Mouse (Mus musculus): ENCODE results near the gene Usp44.

Gene Usp44

DNA sequence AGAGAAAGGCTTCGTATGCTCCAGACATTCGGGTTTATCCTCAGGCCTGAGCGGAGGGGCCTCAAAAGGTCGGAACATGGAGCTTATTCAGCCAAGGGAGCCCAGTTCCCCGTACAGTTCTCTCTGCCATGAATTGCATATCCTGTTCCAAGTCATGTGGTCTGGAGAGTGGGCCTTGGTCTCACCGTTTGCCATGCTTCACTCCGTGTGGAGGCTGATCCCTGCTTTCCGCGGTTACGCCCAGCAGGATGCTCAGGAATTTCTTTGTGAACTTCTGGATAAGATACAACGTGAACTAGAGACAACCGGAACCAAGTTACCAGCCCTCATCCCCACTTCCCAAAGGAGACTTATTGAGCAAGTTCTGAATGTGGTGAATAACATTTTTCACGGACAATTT lies 15.4 kb downstream of the Usp44 start:
- no peak for DNase-seq (ENCODE audit: extremely low spot score, low read depth, low spot score)

DNA sequence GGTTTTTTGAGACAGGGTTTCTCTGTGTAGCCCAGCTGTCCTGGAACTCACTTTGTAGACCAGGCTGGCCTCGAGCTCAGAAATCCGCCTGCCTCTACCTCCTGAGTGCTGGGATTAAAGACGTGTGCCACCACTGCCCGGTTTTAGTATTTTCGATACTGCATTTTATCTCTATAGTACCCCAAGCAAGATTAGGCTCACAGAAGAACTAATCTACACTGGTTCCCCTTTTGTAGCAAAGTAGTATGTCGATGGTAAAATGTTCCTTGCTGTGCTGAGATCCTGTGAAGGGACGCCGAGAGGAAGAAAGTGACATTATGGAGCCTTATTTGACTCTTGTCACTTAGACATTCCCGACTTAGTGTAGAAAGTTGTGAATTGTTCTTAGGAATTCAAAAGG lies 23.8 kb downstream of the Usp44 start:
- no peak for DNase-seq (ENCODE audit: extremely low spot score, low read depth, low spot score)

DNA sequence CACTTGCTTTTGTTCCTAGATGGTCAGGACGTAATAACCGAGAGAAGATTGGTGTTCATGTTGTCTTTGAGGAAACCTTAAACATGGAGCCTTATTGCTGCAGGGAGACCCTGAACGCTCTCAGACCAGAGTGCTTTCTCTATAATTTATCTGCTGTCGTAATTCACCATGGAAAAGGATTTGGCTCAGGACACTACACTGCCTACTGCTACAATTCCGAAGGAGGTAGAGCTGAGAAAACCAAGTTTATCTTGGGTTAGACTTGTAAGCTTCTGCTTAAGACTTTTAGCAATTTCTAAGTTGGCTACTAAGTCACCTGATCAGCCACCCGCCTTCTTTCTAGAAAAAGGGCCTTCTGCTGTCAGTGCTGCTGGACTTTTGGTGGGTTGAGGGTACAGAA lies 24.7 kb downstream of the Usp44 start:
- DNase-seq (ENCODE audit: extremely low spot score, low read depth, low spot score): no peak

DNA sequence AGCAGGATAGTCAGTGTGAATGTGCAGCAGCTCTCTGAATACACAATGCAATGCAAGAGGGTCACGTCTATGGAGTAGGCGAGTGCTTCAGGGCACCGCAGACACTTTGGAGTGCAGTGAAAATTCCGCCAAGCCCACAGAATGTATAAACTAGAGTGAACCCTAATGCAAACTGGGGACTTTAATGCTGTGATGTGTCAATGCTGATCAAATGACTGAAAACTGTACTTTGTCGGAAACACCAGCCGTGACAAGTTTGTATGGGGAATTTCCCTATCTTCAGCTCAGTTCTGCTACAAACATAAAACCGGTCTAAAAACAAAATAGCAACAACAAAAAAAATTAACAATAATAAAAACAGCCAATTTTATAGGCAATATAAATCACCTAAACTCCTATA lies 37.0 kb downstream of the Usp44 start:
- DNase-seq (ENCODE audit: extremely low spot score, low read depth, low spot score): no peak

DNA sequence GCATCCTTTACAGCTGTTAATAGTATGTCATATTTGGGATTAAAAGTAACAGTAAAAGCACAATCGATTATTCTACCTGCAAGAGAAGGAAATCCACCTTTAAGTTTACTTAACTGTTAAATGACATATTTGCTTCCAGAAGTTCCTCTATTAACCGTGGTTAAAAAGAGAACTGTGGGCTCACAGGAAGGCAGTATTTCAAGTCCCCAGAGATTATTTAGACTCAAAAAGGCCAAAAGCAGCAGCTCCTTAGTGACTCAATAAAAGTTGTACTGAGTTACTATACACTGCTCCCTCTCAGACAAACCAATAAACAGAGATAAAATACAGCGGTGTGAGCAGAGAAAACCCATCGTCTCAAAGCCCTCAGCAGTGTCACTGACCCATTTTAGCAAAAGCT lies 37.5 kb downstream of the Usp44 start:
- DNase-seq (ENCODE audit: extremely low spot score, low read depth, low spot score): no peak

DNA sequence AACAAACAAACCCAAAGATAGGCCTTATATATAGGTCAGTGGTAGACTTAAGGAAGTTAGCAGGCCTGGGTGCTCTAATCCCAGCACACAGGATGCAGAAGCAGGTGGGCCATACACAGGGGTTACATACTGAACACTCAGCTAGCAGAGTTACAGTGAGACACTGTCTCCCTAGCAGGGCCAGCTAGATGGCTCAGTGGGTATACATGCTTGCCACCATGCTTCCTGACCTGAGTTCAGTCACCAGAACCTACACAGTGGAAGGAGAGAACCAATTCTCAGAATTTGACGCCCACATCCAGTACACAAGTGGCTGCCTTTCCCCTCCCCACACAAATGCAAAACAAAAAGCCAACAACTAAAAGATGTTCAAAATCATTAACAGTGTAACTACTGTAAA lies 45.4 kb downstream of the Usp44 start:
- DNase-seq (ENCODE audit: extremely low spot score, low read depth, low spot score): no peak

DNA sequence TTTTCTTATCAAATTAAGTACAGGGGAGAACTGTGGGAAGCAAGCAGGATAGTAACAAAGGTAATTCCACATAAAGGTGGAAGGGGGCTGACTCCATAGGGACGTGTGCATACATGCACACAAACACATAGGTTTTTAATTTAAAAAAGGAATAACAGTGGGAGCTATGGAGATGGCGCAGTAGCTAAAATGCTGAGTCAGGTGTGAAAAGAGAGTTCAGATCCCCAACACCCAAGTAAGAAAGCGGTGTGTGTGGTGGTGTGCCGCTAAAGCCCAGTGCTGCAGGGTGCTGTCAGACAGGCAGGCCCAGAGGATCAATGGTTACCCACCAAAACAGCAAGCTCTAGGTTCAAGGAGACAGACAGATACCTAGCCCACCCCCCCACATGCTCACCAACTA lies 47.4 kb downstream of the Usp44 start:
- no peak for DNase-seq (ENCODE audit: extremely low spot score, low read depth, low spot score)

DNA sequence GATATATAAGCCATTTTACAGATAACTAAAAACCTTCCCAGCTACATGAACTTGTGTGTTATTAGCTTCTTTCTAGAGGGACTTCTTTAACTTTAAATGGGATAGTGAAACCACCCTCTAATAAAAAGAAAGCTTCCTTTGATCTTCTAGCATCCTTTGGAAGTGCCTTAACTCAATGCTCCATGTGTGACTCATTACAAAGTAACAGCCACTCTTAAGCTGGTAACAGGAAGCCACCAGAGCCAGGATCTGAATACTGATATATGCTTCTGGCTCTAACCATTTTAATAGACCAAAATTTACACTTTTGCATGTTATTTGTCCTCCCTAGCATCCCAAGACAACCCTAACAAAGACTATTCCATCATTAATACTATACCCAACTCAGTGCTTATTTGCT lies 50.6 kb downstream of the Usp44 start:
- DNase-seq (ENCODE audit: extremely low spot score, low read depth, low spot score): no peak

DNA sequence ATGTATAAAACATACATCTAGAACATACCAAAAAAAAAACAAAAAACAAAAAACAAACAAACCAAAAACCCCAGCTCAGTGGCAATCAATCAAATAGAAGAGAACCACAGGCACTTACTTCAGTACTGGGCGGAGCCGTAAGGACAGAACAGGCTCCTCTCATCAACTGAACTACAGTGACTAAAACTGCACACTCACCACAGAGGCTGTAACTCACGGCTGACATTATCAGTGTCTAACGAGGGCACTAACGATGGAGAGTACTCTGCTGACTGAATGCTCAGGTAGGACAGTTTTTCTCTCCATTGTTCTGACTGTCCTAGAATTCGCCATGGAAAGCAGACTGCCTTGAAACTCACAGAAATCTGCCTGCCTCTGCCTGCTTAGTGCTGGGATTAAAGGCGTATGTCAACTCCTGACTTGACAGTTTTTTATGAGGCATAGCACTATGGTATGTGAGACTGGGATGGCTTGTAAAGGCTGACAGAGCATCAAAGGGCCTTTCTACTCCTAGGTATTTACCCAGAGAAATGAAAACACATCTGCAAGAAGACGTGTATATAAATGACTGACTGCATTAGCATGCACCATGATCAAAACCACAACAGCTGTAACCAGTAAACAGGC lies 51.5 kb downstream of the Usp44 start:
- DNase-seq (ENCODE audit: extremely low spot score, low read depth, low spot score): no peak

DNA sequence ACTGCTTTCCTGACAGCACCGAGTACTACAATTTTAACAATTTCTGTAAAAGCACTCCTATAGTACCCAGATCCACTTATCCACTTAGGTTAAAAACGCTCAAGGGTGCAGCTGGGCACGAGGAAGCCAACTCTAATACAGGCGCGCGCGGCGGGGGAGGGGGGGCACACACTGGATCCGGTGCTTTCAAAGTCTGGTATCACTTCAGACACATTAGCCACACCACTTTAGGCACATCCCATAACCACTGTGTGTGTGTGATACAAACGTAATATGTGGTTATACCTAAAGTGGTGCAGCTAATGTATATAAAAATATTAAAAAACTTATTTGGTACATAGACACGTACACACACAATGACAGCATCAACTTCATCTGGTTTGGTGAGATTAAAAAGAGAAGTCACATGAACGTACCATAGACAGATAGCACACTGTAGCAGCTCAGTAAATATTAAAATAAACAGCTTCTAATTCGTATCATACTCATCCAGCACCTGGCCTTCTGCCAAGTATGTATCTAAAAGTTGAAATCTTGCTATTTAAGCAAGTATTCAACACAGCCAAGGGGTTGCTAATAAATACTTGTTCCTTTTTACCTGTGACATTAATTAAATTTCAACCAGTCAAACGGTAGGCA lies 54.6 kb downstream of the Usp44 start:
- no peak for DNase-seq (ENCODE audit: extremely low spot score, low read depth, low spot score)

DNA sequence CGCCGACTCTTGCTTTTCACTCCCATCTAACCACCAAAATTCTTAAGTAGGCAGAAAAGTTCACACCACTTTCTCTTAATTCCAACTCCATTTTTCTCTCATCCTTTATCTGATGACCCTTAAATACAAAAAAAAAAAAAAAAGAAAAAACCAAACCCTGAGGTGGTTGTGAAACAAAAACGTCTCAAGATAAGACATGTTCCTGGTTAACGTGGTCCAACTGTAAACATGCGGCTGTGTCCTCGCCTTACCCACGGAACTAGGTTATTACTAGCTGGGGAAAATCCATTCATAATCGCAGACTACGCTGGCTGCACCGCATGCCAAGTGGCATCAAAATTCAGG lies 57.2 kb downstream of the Usp44 start:
- no peak for DNase-seq (ENCODE audit: extremely low spot score, low read depth, low spot score)

DNA sequence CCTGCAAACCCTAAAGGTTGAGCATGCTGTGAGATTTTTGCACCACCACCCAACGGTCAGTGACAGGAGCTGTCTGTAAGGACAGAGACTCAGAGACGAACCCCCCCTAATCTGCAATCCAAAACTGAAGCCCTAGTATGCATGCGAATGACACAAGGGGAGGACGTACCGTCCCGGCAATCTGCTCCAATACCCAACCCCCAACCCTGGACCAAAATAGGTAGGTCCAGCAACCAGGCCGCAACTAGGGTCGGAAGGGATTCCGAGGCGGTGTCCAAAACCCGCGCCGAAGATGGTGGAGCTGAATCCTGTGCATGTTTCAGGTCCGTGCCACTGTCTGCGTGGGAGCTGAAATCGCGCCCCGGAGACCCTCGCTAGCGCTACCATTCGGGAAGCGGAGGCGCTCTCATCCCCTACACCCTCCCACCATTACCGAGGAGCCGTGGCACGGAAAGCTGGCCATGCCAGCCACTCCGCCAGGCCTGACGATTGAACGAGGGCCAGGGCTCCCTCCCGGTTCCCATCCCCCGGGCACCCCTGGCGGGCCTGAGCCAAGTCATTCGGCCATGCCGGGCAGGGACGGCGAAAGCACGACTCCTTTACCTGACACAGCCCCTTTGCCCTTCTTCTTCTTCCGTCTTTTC lies 57.7 kb downstream of the Usp44 start:
- DNase-seq (ENCODE audit: extremely low spot score, low read depth, low spot score): no peak

DNA sequence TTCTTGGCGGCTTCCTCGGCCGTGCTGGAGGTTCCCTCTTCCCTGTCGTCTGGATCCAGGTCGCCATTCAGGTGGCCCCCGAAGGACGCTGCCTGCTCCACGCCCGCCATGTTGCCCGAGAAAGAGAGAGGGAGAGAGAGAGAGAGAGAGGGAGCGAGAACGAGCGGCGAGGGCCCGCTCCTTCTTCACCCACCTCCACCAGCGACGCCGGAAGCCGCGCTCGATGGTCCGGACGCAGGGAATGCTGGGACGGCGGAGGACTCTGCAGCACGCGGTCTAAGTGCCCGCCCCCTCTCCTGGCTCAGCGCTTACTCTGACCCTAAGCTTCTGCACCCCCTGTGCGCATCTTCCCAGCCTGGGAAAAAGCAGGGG lies 58.2 kb downstream of the Usp44 start:
- no peak for DNase-seq (ENCODE audit: extremely low spot score, low read depth, low spot score)

DNA sequence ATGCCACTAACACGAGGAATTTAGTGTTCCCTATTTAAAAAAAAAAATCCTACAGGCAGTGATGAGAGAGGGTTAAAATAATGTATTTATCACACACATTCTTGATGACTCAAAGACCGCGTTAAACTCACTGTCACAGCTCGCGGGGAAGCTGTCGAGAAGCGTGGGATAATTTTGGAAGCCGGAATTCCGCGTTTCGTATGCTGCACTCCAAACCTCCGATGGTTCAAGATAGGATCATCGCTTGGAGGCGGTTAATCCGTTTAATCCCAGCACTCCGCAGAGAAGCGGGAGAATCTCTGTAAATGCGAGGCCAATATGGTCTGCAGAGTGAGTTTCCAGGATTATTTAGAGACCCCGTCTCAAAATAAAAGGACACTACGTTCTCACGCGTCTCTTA lies 58.6 kb downstream of the Usp44 start:
- no peak for DNase-seq (ENCODE audit: extremely low spot score, low read depth, low spot score)

DNA sequence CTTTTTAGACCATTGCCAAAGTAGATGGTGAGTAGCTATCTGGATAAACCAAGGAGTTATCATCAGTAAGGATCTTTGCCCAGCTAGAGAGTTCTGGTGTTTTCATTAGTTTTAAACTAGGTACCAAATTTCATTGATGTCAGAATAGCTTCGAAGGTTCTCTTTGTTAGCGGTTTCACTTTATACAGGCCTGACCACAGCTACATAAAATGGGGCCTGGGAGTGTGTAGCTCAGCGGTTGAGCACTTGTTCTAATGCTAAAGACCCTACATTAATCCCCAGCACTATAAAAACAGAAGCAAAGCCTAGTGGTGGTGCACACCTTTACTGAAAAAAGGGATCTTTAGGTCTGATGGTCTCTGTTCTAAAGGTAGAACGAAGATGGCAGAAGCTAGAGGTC lies 59.2 kb downstream of the Usp44 start:
- DNase-seq (ENCODE audit: extremely low spot score, low read depth, low spot score): no peak

DNA sequence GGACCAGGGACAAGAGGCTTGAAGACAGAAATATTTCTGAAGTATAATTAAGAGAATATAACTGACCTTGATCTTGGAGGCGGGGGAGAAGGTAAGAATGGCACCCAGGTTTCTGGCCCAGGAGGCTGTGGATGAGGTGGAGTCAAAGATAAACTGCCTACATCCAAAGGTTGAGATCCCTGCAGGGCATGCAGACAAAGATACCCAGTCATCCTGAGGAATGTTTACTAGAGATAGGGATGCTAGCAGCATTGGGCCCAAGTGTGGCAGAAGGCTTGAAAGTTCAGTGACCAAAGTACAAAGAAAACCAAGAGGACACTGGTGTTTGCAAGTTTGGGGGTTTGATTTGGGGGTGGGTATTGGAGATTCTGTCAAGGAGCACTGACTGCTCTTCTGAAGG lies 59.7 kb downstream of the Usp44 start:
- DNase-seq (ENCODE audit: extremely low spot score, low read depth, low spot score): no peak

DNA sequence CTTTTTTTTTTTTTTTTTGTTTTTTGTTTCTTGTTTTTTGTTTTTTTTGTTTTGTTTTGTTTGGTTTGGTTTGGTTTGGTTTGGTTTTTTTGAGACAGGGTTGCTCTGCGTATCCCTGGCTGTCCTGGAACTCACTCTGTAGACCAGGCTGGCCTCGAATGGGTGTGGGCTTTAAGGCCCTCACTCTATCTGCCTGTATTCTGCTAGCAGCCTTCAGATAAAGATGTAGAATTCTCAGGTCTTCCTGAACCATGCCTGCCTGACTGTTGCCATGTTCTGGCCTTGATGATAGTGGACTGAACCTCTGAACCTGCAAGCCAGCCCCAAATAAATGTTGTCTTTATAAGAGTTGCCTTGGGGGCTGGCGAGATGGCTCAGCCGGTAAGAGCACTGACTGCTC lies 61.2 kb downstream of the Usp44 start:
- DNase-seq (ENCODE audit: extremely low spot score, low read depth, low spot score): no peak

DNA sequence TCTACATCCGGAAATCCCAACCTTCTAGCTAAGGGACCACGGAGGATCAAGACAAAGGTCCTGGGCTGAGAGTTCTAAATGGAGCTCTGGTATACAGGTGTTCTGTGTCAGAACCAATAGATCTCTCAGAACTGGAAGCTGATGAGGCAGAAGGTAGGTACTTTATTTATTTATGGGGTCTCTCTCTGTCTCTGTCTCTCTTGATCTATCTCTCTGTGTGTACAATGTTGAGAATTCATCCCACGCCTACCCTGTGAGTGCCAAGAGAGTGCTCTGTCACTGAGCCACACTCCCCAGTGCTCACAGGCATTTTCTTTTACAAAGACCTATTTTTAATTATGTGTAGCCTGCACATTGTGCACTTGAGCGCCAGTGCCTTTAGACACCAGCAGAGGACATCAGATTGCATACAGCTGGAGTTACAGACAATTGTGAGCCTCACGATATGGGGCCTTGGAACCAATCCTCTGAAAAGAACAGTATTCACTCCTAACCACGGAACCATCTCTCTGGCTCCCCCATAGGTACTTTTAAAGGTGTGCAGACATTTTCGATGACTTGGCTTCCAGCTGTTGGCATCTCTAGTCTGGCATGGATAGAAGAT lies 65.8 kb downstream of the Usp44 start, which contains the start of gene Metap2:
TSS of gene Metap2 (minus strand) at position 51 of the 604 bp plus-strand sequence.
- no peak for DNase-seq (ENCODE audit: extremely low spot score, low read depth, low spot score)

DNA sequence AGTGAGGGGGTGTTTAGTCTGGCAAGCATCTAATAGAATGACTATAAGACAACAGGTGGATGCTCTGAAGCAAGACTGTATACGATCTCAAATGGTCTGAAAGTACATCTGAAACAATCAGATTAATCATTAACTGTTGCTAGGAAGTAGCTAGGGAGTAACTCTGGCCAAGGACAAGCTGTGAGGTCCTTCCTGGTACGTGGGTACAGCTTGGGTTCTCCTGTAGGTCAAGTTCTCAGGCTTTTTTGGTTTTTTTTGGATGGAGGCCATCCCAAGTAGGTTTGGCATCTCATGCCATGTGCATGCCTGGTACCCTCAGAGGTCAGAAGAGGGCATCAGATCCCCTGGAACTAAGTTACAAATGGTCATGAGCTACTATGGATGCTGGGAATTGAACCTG lies 67.9 kb downstream of the Usp44 start:
- DNase-seq (ENCODE audit: extremely low spot score, low read depth, low spot score): no peak

DNA sequence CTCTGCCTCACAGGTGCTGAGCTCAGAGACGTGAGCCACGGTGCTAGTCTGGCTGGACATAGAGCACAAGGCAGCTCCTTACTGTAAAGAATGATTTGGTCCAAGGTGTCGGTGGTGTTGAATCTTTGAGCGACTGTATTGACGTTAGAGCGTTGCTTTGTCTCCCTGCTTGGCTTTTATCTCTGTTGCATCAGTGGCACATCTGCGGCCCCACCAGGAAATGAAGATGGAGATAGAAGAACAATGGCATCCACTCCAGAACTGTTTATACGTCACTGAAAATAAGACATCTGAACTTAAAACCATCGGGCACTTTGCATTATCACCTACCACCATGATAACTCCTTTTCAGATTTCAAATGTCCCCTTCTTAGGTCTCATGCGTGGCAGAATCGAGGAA lies 68.6 kb downstream of the Usp44 start:
- DNase-seq (ENCODE audit: extremely low spot score, low read depth, low spot score): no peak

DNA sequence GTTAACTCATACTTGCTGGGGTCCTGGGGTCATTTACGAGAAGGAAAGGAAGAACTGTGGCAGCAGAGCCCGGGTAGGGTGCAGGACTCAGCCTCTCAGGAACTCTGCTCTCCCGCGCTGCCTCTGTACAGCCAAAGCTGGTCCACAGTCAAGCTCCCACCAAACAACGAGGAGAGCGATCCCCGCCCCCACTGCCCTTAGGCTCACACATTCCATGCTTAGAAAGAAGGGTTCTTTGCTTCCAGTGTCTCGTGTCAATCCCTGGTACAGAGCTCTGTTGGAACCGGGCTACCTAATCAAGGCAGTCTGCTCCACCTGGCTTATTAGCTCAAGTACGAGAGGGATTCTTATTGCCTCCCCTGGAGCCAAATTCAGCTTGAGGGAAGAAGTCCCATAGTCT lies 76.0 kb downstream of the Usp44 start:
- DNase-seq (ENCODE audit: extremely low spot score, low read depth, low spot score): no peak

Measured in hindlimb bud, embryonic 11.5 days (tissue).